Mouse (Mus musculus): ENCODE measurements around the gene Asxl1.
A peak's percentile ranks its signal among the peaks of the same experiment; 100 is the strongest.

Asxl1 gene

GRCm38 (mm10) chr2:153444254-153445136, 98.9 kb downstream of the Asxl1 start:
- peak; percentile 56 for DNase-seq (ENCODE audit: low spot score)

- no peak for DNase-seq (ENCODE audit: low spot score)
These were observed 99.7 kb downstream of the Asxl1 start for GRCm38 (mm10) chr2:153445137-153446016.

DNA sequence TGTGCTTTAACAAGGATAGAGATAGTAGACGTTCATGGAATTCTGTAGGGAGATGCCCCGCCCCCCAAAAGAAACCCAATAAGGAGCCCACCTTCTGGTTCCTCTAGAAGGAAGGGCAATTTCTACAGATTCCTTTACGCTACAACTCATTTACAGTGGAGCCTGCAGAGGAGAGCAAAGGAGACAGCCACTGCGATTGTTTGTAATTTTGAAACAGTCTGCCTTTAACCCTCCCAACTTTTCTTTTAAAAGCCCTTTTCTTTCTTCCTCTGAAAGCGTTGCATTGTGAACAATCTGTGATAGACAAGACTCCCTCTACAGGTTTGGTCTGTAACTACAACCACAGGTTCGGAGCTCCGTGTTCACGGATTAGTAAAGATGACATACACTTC, 100.4 kb downstream of the Asxl1 start:
- DNase-seq (ENCODE audit: low spot score), result peak; percentile 71

GRCm38 (mm10) chr2:153446476-153446875, 100.8 kb downstream of the Asxl1 start:
- DNase-seq (ENCODE audit: low spot score), result no peak

DNA sequence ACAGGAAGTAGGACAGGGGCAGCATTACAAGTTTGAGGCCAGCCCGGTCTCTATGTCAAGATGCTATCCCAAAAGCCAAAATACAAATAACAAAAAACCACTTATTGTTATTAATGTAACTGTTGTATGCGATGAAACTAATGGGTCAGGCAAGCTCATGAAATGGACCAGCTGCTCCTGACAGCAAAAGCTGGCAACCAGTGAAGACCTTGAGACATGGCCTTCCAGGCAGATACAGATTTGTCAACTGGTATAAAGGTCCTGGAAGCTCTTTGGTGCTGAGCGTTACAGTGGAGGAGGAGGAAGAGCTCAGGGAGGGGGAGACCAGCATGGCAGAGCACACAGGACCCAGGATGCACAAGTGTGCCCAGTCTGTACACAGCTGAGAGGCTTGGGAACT, 102.1 kb downstream of the Asxl1 start:
- DNase-seq (ENCODE audit: low spot score), result no peak

DNA sequence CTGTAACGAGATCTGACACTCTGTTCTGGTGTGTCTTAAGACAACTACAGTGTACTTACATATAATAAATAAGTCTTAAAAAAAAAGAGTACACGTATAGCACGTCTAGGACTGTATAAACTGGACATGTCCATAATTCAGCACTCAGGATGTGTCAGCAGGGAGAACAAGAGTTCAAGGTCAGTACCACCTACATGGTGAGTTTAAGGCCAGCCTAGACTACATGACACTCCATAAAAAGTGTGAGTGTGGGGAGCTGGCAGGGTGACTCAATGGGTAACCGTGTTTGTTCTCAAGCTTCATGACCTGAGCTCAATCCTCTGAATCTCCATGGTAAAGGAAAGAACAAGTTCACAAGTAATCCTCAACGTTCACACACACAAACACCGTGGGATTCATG, 102.9 kb downstream of the Asxl1 start:
- no peak for DNase-seq (ENCODE audit: low spot score)
